Comparison of ENCODE assay signal across 17 mouse cellular contexts in genomic region chr11:61722077-61722476, GRCm38 (mm10). TPM values are rescaled to one million over a fixed set of nuclear protein-coding genes. Genes with fewer than 3 reads are reported as not detected.
"Had no signal": no experiment of that assay in that cellular context is flagged by ENCODE, and none has a peak within 500 bp of the region (broad histone marks: within the 10 kb centered on the region; RNA-seq: fewer than 3 reads in every experiment).

No protein-coding gene starts in this region.

- H3K27ac ChIP-seq: layer of hippocampus, adult 2 months; limb, embryonic 12.5 days; liver, embryonic 13.5 days; midbrain, embryonic 12.5 days; neural tube, embryonic 13.5 days had no signal

- H3K4me2 ChIP-seq: limb, embryonic 12.5 days; liver, embryonic 13.5 days; midbrain, embryonic 12.5 days; neural tube, embryonic 13.5 days had no signal

- DNase-seq: liver; liver, embryonic 13.5 days; liver, postnatal 0 days; right cerebral cortex, postnatal 4 days; spleen, adult 18-20 months; thymus, adult 2 months; thymus, postnatal 25 days had no signal

- H3K4me1 ChIP-seq: limb, embryonic 12.5 days; liver, embryonic 13.5 days; midbrain, embryonic 12.5 days had no signal

- H3K9ac ChIP-seq: limb, embryonic 12.5 days; liver, embryonic 13.5 days; liver, postnatal 0 days; midbrain, embryonic 12.5 days; neural tube, embryonic 13.5 days had no signal

- H3K36me3 ChIP-seq: liver, embryonic 13.5 days had no signal

- H3K9me3 ChIP-seq: limb, embryonic 12.5 days; liver, embryonic 13.5 days; midbrain, embryonic 12.5 days; neural tube, embryonic 13.5 days had no signal

- H3K4me3 ChIP-seq: layer of hippocampus, adult 2 months; limb, embryonic 12.5 days; liver, embryonic 13.5 days; midbrain, embryonic 12.5 days; neural tube, embryonic 13.5 days had no signal

- ATAC-seq: inflammation-experienced regulatory T-cells, adult 6 months; intestine, postnatal 0 days; liver, postnatal 0 days; midbrain, embryonic 16.5 days had no signal

- H3K27me3 ChIP-seq: limb, embryonic 12.5 days; liver, embryonic 13.5 days; midbrain, embryonic 12.5 days; neural tube, embryonic 13.5 days had no signal

RNA-seq across cellular contexts. Expression of gene Slc5a10, which starts 1.5 kb away (rescaled TPM):
- total RNA-seq: megakaryocyte-erythroid progenitor cell, adult 5-6 weeks had no signal
- polyA plus RNA-seq: liver, embryonic 13.5 days; liver, postnatal 0 days; midbrain, embryonic 12.5 days; midbrain, embryonic 16.5 days; neural tube, embryonic 13.5 days; stomach, embryonic 14.5 days had no signal

RNA-seq across cellular contexts. Expression of gene Fam83g, which starts 38.2 kb away (rescaled TPM):
- total RNA-seq: layer of hippocampus, adult 2 months; layer of hippocampus, postnatal 10 days; megakaryocyte-erythroid progenitor cell, adult 5-6 weeks had no signal
